Mouse (Mus musculus) cerebral cortex, adult 2 months (tissue): Measurements from ENCODE around the gene Spopl.

Source experiments
- WGBS: fragments of 180-500 bp; shearing (Covaris S2); methylation state at CpG from one replicate; pipeline ENCODE4 v1.1.7; 2018; 5-methylcytosine and 5-hydroxymethylcytosine counted together

The Spopl gene

DNA sequence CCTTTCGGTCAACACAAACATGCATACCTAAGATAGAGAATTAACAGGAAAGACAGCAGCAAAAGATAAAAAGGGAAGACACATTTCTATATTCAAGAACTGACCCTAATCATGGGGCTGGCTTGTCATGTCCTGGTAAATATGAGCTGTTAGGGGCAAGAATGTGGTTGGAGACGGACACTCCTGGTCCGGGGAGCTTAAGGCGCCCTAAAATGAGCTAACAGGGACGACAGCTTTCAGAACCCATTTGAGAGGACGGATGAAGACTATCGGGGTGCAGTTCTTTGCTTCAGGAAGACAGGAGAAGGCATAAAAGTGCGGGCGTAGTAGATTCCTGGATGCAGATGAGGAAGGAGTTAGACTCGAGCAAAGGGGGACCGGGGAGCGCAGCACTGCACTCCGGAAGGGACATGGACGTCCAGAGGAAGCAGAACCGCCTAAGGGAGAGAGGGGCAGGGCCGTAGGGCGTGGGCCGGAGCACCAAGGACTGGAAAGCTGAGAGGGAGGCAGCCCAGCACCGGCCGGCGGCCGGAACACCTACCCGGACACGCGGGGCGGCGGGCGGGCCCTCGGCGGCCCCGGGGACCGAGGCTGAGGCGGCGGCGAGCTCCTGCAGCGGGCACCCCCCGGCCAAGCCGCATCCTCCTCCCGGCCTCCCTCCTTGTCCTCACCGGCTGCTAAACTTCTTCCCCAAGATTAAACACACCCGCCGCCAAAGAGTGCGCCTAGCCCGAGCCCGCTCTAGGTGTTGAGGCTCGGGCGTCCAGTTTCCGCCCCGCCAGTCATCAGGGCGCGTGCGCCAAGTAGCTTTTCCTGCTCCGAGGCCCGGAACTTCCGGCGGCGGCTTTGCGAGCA is at the start of gene Spopl:
Spopl (minus strand) TSS at position 805 of the 855 bp plus-strand sequence.
- WGBS = 2% methylated on average over 49 of the region's 58 CpGs

DNA sequence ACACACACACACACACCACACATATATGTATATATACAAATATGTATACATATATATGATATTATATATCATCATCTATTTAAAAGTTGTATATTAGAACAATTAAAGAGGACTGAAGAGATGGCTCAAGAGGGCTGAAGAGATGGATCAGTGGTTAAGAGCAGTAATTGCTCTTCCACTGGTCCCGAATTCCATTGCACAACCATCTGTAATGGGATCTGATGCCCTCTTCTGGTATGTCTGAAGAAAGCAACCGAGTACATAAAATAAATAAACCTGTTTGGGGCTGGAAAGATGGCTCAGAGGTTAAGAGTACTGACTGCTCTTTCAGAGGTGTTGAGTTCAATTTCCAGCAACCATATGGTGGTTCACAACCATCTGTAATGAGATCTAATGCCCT is 16.9 kb upstream of the Spopl start:
- 41% methylated on average over 2 of the region's 2 CpGs for WGBS

DNA sequence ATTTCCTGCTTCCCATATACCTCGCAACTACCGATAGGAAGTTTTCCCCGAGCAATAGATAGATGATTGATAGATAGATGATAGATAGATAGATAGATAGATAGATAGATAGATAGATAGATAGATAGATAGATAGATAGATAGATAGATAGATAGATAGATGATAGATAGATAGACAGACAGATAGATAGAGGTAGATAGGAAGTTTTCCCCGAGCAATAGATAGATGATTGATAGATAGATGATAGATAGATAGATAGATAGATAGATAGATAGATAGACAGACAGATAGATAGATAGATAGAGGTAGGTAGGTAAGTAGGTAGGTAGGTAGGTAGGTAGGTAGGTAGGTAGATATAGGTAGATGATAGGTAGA is 239 bp upstream of the Spopl start:
- 24% methylated on average over 4 of the region's 4 CpGs for WGBS

DNA sequence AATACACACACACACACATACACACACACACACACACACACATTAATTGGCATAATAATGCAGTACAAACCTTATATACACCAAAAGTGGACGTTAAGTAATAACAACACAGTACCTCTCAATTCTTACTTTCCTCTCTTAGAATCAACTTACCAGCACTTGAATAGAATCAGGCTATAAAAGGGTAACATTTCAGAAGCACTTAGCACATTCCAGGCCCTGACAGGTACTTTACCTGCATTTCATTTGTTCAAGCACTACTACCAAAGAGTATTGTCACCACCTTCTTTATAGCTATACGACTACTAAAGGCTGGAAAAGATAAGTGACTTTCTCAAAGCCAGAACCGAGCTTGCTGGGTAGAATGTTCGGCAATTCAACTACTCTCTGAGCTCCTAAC is 1.3 kb downstream of the Spopl start:
- 77% methylated on average over 4 of the region's 4 CpGs for WGBS

DNA sequence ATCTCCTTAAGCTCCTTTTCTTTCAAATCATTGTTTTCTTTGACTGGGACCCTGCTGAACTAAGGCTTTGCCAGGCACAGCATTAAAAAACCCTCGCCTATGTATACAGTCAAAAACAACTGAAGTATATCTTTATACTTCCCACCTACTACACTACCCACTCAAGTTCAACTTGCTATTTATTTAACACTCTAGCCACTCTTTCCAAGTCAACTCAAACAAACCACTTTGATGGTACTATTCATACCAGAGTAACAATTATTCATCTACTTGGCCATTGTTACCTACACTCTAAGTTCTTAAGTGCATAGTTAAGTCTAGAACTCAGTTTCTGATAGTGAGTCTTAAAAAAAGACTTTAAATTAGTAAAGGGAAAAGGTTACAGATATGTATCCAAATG is 3.1 kb downstream of the Spopl start:
- WGBS = 61% methylated on average over 1 of the region's 1 CpGs

DNA sequence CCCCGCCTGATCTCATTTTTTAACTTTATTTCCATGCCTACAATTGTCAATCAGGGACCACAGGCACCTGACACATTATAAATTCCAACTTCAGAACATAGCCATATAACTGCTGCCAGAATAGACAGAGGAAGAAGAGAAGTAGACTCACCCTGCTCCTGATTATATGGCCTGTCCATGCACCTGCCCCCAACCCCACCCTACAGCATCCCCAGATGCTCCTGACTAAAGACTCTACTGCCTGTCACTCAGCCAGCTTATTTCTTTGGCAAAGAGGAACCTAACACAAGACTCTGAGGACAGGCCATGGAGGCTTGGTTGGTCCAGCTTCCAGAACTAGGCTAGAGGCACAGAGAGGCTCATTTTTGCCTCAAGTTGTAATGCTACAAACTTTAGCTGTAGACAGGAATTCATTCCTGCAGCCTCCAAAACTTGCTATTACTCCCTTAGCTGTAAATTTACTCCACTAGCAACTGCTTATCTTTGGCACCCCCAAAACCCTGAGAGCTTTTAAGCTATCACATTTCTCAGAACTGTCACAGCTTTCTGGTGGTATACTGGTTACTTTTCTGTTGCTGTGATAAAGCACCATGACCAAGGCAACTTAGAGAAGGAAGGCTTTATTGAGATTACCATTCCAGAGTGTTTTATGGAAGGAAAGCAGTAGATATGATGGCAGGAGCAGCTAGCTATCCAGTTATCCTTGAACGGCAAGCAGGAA is 6.7 kb downstream of the Spopl start:
- 85% methylated on average over 2 of the region's 2 CpGs for WGBS

DNA sequence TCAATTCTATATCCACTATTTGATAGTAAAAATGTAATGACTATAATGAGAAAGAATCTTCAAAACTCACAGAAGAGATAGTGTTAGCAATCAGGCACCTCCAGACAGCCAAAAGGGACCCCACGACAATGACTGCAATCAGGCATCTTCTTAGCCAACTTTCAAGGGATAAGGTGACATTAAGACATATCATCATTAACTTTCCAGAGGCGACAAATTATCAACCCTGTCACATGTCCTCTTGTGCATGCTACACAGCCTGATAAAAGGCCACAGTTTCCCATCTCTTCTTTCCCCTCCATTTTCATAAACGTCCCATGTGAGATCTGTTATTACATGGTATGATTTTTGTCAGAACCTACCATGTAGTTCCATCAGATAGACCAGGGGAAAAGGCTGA is 9.0 kb downstream of the Spopl start:
- 97% methylated on average over 3 of the region's 3 CpGs for WGBS

DNA sequence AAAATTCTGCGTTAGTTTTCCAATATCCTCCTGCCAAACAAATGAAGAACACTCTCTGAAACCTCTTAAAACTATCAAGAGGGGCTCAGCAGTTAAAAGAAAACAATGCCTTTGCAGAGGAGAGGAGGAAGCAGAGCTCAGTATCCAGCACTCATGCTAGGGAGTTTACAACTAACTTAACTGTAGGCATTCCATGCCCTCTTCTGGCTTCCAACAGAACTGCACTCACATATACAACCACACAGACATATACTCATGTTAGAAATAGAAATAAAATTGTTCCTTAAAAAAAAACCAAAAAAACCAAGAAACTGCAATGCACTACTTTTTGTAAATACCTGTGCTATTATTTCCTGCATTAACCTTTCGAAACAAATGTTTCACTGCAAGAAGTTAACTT is 12.7 kb downstream of the Spopl start:
- 97% methylated on average over 2 of the region's 2 CpGs for WGBS

DNA sequence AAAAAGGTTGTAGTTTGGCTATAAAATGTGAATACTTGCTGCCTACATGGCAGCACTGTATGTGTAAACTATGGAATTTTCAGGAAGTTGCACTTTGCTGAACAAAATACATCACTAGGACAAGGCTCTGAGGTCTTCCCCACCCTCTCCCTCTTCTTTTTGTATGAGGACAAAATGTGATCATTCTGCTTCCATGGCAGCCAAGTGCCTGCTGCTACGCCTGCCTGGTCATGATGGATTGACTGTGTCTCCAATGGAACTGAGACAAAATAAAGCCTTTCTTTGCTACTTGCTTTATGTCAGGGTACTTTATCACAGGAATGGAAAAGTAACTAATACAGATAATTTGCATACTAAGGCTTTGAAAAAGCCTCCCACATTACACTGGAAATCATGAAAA is 20.7 kb downstream of the Spopl start:
- WGBS = 86% methylated on average over 1 of the region's 1 CpGs

DNA sequence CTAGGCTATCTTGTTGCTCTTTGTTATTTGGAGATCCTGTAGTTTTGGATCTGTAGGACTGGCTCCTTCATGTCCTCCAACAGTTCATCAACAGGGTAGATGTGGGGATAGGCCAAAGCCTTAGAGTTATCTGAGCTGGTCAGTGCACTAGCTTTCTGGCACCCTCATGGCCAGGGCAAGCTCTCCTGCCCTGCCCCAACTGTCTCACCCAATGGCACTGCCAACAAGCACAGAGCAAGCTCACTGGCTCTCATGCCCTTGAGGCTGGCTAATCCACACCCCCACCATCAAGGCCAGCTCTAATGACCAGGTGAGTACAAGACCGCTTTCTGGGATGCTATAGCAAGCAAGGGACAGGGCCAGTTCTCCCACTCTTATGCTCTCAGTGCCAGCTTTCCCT is 24.7 kb downstream of the Spopl start:
- 100% methylated on average over 1 of the region's 1 CpGs for WGBS

DNA sequence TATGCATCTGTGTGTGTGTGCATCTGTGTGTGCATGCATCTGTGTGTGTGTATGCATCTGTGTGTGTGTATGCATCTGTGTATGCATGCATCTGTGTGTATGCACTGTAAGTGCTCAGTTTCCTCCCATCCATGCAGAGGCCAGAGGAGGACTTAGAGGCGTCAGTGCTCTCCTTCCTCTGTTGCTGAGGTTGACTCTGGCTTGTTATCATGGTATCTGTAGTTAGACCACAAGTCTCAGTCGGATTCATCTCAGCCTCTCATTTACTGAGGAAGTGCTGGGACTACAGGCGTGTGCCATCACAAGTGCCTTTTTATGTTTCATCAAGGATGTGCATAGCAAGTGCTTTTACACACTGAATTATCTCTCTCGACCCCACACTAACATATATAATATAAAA is 31.9 kb downstream of the Spopl start:
- WGBS = 91% methylated on average over 4 of the region's 4 CpGs

DNA sequence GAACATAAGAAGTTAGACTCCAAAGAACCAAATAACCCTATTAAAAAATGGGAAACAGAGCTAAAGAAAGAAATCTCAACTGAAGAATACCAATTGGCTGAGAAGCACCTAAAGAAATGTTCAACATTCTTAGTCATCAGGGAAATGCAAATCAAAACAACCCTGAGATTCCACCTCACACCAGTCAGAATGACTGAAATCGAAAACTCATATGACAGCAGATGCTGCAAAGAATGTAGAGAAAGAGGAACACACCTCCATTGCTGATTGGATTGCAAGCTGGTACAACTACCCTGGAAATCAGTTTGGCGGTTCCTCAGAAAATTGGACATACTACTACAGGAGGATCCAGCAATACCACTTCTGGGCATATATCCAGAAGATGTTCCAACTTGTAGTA is 44.2 kb downstream of the Spopl start:
- WGBS = 99% methylated on average over 2 of the region's 2 CpGs

DNA sequence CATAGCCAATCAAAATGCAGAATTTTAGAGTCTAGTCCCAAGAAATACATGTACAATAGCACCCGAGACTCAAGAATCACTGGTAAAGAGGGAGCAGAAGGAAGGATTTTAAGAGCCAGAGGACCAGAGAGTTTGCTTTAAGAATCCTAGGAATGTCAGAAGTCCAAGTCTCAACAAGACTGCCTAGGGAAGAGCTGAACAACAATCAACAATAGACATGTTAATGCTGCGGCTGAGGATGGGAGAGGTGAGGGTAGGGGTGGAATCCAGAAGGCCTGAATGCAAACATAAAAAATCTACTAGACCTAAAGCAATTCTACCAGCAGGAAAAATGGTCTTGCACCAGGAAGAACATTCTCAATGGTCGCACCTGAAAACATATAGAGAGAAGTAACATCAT is 66.8 kb downstream of the Spopl start:
- over 99% methylated on average over 3 of the region's 3 CpGs for WGBS

DNA sequence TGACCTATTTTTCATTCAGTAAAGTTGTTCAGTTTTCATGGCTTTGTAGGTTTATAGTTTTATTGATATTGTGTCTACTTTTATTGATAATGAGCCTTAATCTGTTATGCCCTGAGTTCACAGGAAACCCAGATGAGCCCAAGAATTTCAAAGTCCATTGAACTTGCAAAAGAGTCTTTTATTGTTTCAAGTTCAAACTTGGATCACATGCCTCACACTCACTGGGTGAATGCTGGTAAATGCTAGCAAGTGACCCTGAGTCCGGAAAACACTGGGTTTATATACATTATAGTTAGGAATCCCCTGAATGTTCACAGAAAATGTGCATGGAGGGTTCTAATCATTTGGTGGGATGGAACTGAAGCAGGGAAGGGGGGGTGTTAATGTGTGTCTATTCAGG is 90.2 kb downstream of the Spopl start:
- 93% methylated on average over 1 of the region's 1 CpGs for WGBS

DNA sequence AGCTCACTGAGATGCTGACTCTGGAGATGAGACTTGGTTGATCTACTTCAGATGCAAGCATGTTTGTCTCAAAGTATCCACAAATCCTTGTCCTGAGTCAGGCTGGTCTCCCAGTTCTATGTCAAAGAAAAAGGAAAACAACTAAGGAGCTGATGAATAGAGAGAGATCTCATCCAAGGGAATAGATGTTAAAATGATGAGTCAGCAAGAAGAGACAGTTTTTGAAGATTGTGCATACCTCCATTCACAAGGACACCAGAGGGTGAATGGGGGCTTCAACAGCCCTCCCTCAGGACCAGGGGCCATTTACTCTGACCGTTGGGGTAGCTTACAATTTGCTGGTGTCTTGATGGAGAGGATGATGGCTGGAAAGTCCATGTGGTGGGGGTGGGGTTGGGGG is 104.4 kb downstream of the Spopl start:
- 83% methylated on average over 1 of the region's 1 CpGs for WGBS
